Mouse (Mus musculus): ENCODE measurements around the gene Fam171a1.
"Not testable (repeated sequence)": the region's sequence is repeated elsewhere in the genome, so short reads cannot be mapped to it uniquely, and the experiment has no call there.

Fam171a1 gene

GRCm38 (mm10) chr2:3113866-3114265, at the start of gene Fam171a1:
Gene Fam171a1 (plus strand): TSS chr2:3114224.
- no peak for DNase-seq (ENCODE audit: low read depth, low spot score)

DNA sequence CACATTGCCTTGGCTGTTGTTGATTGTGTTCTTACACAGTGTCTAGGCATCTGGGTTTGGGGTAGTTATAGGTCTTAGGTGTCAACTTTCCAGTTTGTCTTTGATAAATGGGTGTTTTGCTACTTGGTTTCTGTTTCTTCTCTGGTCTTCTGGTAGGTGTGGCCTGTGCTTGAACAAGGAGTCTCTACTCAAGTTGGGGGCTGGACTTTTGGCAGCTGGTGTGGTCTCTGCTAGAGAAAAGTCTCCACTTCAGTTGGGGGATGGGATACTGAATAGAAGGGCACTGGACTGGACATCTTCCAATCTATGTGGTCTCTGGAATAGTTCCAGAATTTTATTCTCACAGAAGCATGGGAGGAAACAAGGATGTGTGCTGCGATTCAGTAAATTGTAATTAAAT, 44.9 kb upstream of the Fam171a1 start:
- DNase-seq (ENCODE audit: low read depth, low spot score), result no peak

- not testable (repeated sequence) for DNase-seq (ENCODE audit: low read depth, low spot score)
These were observed 25.7 kb upstream of the Fam171a1 start for GRCm38 (mm10) chr2:3088361-3088760.

- DNase-seq (ENCODE audit: low read depth, low spot score), result no peak
These were observed 24.8 kb upstream of the Fam171a1 start for GRCm38 (mm10) chr2:3089274-3089673.

GRCm38 (mm10) chr2:3096101-3096500, 17.9 kb upstream of the Fam171a1 start:
- DNase-seq (ENCODE audit: low read depth, low spot score), result no peak

- DNase-seq (ENCODE audit: low read depth, low spot score), result peak; percentile 54
These were observed 14.1 kb upstream of the Fam171a1 start for GRCm38 (mm10) chr2:3099971-3100370.

DNA sequence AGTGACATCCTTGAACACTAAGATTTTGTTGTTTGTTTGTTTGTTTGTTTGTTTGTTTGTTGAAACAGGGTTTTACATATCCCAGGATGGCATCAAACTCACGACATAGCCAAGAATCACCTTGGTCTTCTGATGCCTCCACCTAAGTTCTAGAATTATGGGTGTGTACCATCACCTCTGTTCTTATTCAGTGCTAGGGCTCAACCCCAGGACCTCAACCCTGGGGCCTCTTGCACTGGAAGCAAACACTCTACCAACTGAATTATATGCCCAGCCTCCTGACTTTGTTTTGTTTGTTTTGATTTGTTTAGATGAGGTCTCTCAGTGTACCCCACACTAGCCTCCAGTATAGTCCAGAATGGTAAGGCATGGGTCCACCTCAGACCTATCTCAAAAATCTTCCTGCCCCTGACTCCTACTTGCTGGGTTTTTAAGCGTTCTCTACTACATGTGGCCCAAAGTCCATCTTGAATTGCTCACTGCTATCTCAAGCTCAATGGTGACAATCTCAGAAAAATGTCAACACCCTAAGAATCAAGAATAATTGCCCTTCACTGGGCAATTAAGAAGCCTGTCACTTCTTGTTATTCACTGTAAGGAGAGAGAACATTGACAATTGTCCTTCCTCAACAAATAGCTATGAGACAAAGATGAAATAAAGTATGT, 12.6 kb upstream of the Fam171a1 start:
- DNase-seq (ENCODE audit: low read depth, low spot score), result no peak

- DNase-seq (ENCODE audit: low read depth, low spot score), result no peak
These were observed 11.7 kb upstream of the Fam171a1 start for GRCm38 (mm10) chr2:3102360-3102759.

- DNase-seq (ENCODE audit: low read depth, low spot score), result no peak
These were observed 6.6 kb upstream of the Fam171a1 start for GRCm38 (mm10) chr2:3107471-3107870.

- no peak for DNase-seq (ENCODE audit: low read depth, low spot score)
These were observed 5.6 kb upstream of the Fam171a1 start for GRCm38 (mm10) chr2:3108431-3108830.

- no peak for DNase-seq (ENCODE audit: low read depth, low spot score)
These were observed 5.2 kb upstream of the Fam171a1 start for GRCm38 (mm10) chr2:3108834-3109233.

- peak; percentile 60 for DNase-seq (ENCODE audit: low read depth, low spot score)
These were observed 3.8 kb downstream of the Fam171a1 start for GRCm38 (mm10) chr2:3117855-3118202.

GRCm38 (mm10) chr2:3118203-3118941, 4.3 kb downstream of the Fam171a1 start:
- peak; percentile 27 for DNase-seq (ENCODE audit: low read depth, low spot score)

GRCm38 (mm10) chr2:3118969-3119368, 4.9 kb downstream of the Fam171a1 start:
- DNase-seq (ENCODE audit: low read depth, low spot score), result no peak

- DNase-seq (ENCODE audit: low read depth, low spot score), result no peak
These were observed 5.4 kb downstream of the Fam171a1 start for GRCm38 (mm10) chr2:3119371-3119935.

- no peak for DNase-seq (ENCODE audit: low read depth, low spot score)
These were observed 8.5 kb downstream of the Fam171a1 start for GRCm38 (mm10) chr2:3122571-3122970.

DNA sequence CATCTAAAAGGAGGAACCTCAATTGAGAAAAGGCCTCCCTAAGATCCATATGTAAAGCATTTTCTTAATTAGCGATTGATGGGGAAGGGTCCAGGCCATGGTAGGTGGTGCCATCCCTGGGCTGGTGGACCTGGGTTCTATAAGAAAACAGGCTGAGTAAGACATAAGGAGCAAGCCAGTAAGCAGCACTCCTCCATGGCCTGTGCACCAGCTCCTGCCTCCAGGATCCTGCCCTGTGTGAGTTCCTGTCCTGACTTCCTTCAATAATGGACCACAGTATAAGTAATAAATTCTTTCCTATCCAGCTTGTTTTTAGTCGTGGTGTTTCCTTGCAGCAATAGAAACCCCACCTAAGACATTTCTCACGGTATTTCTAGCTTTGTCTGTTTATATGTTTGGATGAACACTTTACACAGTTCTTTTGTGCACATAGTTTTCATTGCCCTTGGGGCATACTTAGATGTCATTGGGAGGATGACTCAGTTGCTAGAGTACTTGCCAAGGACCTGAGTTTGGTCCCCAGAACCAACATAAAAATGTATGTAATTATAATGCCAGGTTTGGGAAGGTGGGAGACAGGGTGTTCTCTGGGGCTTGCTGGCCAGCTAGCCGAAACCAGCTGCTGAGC, 13.3 kb downstream of the Fam171a1 start:
- DNase-seq (ENCODE audit: low read depth, low spot score), result no peak

- no peak for DNase-seq (ENCODE audit: low read depth, low spot score)
These were observed 14.4 kb downstream of the Fam171a1 start for GRCm38 (mm10) chr2:3128344-3128871.

DNA sequence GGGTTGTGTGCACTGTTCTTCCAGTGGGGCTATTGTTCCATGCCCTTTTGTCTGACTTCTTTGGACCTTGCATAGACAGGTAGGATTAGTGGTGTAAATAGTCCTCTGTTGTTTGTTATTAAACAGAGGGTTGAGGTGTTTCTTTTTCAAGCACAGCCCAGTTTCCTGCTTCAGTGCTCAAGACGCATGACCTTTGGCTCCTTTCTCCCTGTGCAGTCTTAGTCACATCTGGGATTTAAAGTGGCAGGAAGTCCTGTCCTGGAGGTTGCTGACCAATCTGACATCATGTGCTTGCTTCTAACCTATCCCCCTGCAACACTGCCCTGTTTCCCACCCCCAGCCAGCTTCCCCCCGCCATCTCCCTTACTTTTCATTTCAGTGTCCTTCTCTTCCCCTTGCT, 14.9 kb downstream of the Fam171a1 start:
- DNase-seq (ENCODE audit: low read depth, low spot score), result no peak

- DNase-seq (ENCODE audit: low read depth, low spot score), result no peak
These were observed 18.4 kb downstream of the Fam171a1 start for GRCm38 (mm10) chr2:3132473-3132872.

DNA sequence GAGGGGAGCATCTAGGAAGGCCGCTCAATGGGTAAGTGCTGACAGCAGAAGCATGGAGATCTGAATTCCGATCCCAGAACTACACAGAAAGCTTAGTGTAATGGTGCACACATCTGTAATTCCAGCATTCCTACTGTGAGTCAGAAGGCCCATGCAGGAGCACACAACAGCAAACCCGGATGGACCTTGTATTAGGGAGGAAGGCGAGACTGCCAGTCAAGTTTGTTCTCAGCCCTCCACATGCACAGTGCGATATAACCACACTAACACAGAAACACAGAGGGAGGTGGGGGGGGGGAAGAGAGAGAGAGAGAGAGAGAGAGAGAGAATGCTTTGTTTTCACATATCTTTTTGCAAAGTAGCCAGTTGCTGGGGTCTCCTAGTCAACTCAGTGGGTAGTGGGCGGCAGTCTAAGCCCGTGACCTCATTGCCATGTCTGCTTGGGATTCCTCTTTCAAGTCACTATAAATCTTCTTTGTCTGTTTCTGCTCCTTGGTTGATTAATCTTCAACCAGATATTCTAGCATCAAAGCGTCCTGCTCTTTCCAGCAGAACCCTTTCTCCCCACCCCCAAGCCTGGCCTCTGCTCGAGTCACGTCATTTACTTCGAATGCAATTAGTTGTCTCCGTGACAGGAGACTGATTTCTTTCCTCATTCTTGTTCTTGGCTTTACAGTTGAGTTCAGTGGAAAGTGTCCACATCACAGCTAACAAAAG, 20.7 kb downstream of the Fam171a1 start:
- DNase-seq (ENCODE audit: low read depth, low spot score), result no peak

- DNase-seq (ENCODE audit: low read depth, low spot score), result no peak
These were observed 21.3 kb downstream of the Fam171a1 start for GRCm38 (mm10) chr2:3135297-3135684.
